Mouse (Mus musculus): ENCODE data around the gene Mitf. TPM values are rescaled to one million over a fixed set of nuclear protein-coding genes. Genes with fewer than 3 reads are reported as not detected.

The Mitf gene
- polyA plus RNA-seq, 1 experiment from 2014 or later = 2.6 TPM

Other genes with a start within 250 kb of the Mitf start
- 16.9 and 19.2 TPM in 2 replicates for gene Frmd4b, start 189.5 kb upstream of the Mitf start, polyA plus RNA-seq (2016; fragmentation: Nextera tagmentation; extraction: Ambion mirVana)